Mouse (Mus musculus) MEL (cell line): ENCODE results near the gene Ppp2r5b. TPM values are rescaled to one million over a fixed set of nuclear protein-coding genes. Genes with fewer than 3 reads are reported as not detected.
A peak's percentile ranks its signal among the peaks of the same experiment; 100 is the strongest.

Experiments used
- DNase-seq: peaks from one replicate; pipeline ENCODE4 v3.0.0; 2011; ENCODE audit warnings: low read depth, low spot score
- H3K27ac ChIP-seq: 2 replicates; pipeline ENCODE4 v1.5.1; 2012; ENCODE audit warnings: low read depth, mild to moderate bottlenecking, control low read depth, low read length, moderate library complexity; ENCODE audit not compliant: control insufficient read depth
- H3K27me3 ChIP-seq, 2 experiments: fragments of 150-350 bp in 1 of 2; sonication (generic) in 1 of 2; 2 replicates each; pipeline ENCODE4 v1.6.1; 2012; ENCODE audit warnings: low read length in 2 of 2, mild to moderate bottlenecking in 2 of 2, improper control_type of control experiment in 1 of 2, moderate library complexity in 1 of 2; ENCODE audit not compliant: insufficient read depth in 2 of 2, control insufficient read depth in 1 of 2
- H3K36me3 ChIP-seq, 2 experiments: 2 replicates each; pipeline ENCODE4 v1.6.1; 2012 to 2014; ENCODE audit warnings: low read length in 2 of 2, improper control_type of control experiment in 1 of 2, inconsistent platforms in 1 of 2, mild to moderate bottlenecking in 1 of 2; ENCODE audit not compliant: insufficient read depth in 2 of 2, control insufficient read depth in 1 of 2
- H3K4me1 ChIP-seq, 2 experiments: fragments of 150-350 bp in 1 of 2; sonication (generic) in 1 of 2; 2 replicates each; pipeline ENCODE4 v1.6.1; 2012; ENCODE audit warnings: low read length in 2 of 2, improper control_type of control experiment in 1 of 2, mild to moderate bottlenecking in 1 of 2; ENCODE audit not compliant: insufficient read depth in 2 of 2, control insufficient read depth in 1 of 2
- H3K4me3 ChIP-seq, 2 experiments: fragments of 150-350 bp in 1 of 2; sonication (generic) in 1 of 2; 2 replicates each; pipeline ENCODE4 v1.5.1; 2012; ENCODE audit warnings: low read depth in 2 of 2, low read length in 2 of 2, mild to moderate bottlenecking in 2 of 2, moderate library complexity in 2 of 2, control low read depth in 1 of 2, improper control_type of control experiment in 1 of 2; ENCODE audit not compliant: control insufficient read depth in 1 of 2, insufficient read depth in 1 of 2
- H3K79me2 ChIP-seq: 2 replicates; pipeline ENCODE4 v1.6.1; 2012; ENCODE audit warnings: mild to moderate bottlenecking, low read length, moderate library complexity; ENCODE audit not compliant: control insufficient read depth, poor library complexity, insufficient read depth
- H3K9ac ChIP-seq: 2 replicates; pipeline ENCODE4 v1.6.1; 2012; ENCODE audit warnings: low read depth, mild to moderate bottlenecking, control low read depth, low read length, moderate library complexity; ENCODE audit not compliant: control insufficient read depth, poor library complexity, severe bottlenecking
- H3K9me3 ChIP-seq: fragments of 150-350 bp; sonication (generic); replicated peaks from 2 replicates; pipeline ENCODE4 v1.6.1; 2012; ENCODE audit warnings: mild to moderate bottlenecking, low read length, improper control_type of control experiment, moderate library complexity; ENCODE audit not compliant: insufficient read depth
- CHD1 ChIP-seq: IDR thresholded peaks from 2 replicates; pipeline ENCODE4 v1.6.1; 2012; ENCODE audit warnings: low read depth, mild to moderate bottlenecking, inconsistent platforms, low read length, improper control_type of control experiment
- CHD2 ChIP-seq: IDR thresholded peaks from 2 replicates; pipeline ENCODE4 v1.6.1; 2011; ENCODE audit warnings: low read length, improper control_type of control experiment
- CTCF ChIP-seq, 3 experiments: IDR thresholded peaks in 2 of 3; conservative IDR thresholded peaks in 1 of 3; 2 replicates each; pipeline ENCODE4 v1.5.1; 2011 to 2012; ENCODE audit warnings: low read length in 3 of 3, low read depth in 2 of 3, mild to moderate bottlenecking in 2 of 3, improper control_type of control experiment in 1 of 3, inconsistent platforms in 1 of 3, mixed read lengths in 1 of 3, moderate library complexity in 1 of 3; ENCODE audit not compliant: control insufficient read depth in 1 of 3, insufficient read depth in 1 of 3, poor library complexity in 1 of 3, severe bottlenecking in 1 of 3
- E2F4 ChIP-seq: IDR thresholded peaks from 2 replicates; pipeline ENCODE4 v1.6.1; 2011; ENCODE audit warnings: low read depth, low read length, improper control_type of control experiment, borderline replicate concordance
- ELF1 ChIP-seq: IDR thresholded peaks from 2 replicates; pipeline ENCODE4 v1.6.1; 2014; ENCODE audit warnings: low read depth, mild to moderate bottlenecking, inconsistent platforms, low read length, improper control_type of control experiment, moderate library complexity
- GABPA ChIP-seq: IDR thresholded peaks from 2 replicates; pipeline ENCODE4 v1.6.1; 2012; ENCODE audit warnings: low read depth, mild to moderate bottlenecking, inconsistent platforms, low read length, improper control_type of control experiment, moderate library complexity
- HCFC1 ChIP-seq: IDR thresholded peaks from 2 replicates; pipeline ENCODE4 v1.6.1; 2012; ENCODE audit warnings: low read depth, mild to moderate bottlenecking, inconsistent platforms, low read length, improper control_type of control experiment, moderate library complexity
- MAFK ChIP-seq: IDR thresholded peaks from 2 replicates; pipeline ENCODE4 v1.6.1; 2011; ENCODE audit warnings: low read depth, mild to moderate bottlenecking, low read length, improper control_type of control experiment, borderline replicate concordance
- MAX ChIP-seq: IDR thresholded peaks from 2 replicates; pipeline ENCODE4 v1.6.1; 2011; ENCODE audit warnings: low read length, improper control_type of control experiment
- MAZ ChIP-seq: IDR thresholded peaks from 2 replicates; pipeline ENCODE4 v1.6.1; 2012; ENCODE audit warnings: low read depth, mild to moderate bottlenecking, inconsistent platforms, low read length, improper control_type of control experiment
- MEF2A ChIP-seq: IDR thresholded peaks from 2 replicates; pipeline ENCODE4 v1.6.1; 2014; ENCODE audit warnings: low read depth, mild to moderate bottlenecking, inconsistent platforms, low read length, improper control_type of control experiment; ENCODE audit not compliant: poor library complexity, insufficient replicate concordance, severe bottlenecking; ENCODE audit errors: extremely low read depth
- MXI1 ChIP-seq: IDR thresholded peaks from 2 replicates; pipeline ENCODE4 v1.6.1; 2011; ENCODE audit warnings: mild to moderate bottlenecking, low read depth, low read length, improper control_type of control experiment
- MYC ChIP-seq: IDR thresholded peaks from 2 replicates; pipeline ENCODE4 v1.6.1; 2011; ENCODE audit warnings: low read depth, mild to moderate bottlenecking, low read length, improper control_type of control experiment, moderate library complexity
- NELFE ChIP-seq: IDR thresholded peaks from 2 replicates; pipeline ENCODE4 v1.6.1; 2011; ENCODE audit warnings: low read depth, low read length, improper control_type of control experiment
- POLR2AphosphoS2 ChIP-seq: IDR thresholded peaks from 2 replicates; pipeline ENCODE4 v1.6.1; 2011; ENCODE audit warnings: low read length, improper control_type of control experiment
- POLR2AphosphoS5 ChIP-seq: IDR thresholded peaks from 2 replicates; pipeline ENCODE4 v1.6.1; 2012; ENCODE audit warnings: low read depth, borderline replicate concordance, mild to moderate bottlenecking, inconsistent platforms, low read length, moderate library complexity, mixed read lengths
- RAD21 ChIP-seq: IDR thresholded peaks from 2 replicates; pipeline ENCODE4 v1.6.1; 2011; ENCODE audit warnings: mild to moderate bottlenecking, low read depth, low read length, improper control_type of control experiment
- RCOR1 ChIP-seq: IDR thresholded peaks from 2 replicates; pipeline ENCODE4 v1.6.1; 2012; ENCODE audit warnings: low read depth, mild to moderate bottlenecking, inconsistent platforms, low read length, improper control_type of control experiment
- SIN3A ChIP-seq: IDR thresholded peaks from 2 replicates; pipeline ENCODE4 v1.6.1; 2012; ENCODE audit warnings: low read length, improper control_type of control experiment, inconsistent platforms
- TAL1 ChIP-seq: IDR thresholded peaks from 2 replicates; pipeline ENCODE4 v1.6.1; 2012; ENCODE audit warnings: mild to moderate bottlenecking, inconsistent platforms, low read length, moderate library complexity, mixed read lengths
- TBP ChIP-seq: IDR thresholded peaks from 2 replicates; pipeline ENCODE4 v1.8.0; 2011; ENCODE audit warnings: low read depth, low read length, improper control_type of control experiment
- TCF12 ChIP-seq: IDR thresholded peaks from 2 replicates; pipeline ENCODE4 v1.6.1; 2014; ENCODE audit warnings: low read depth, mild to moderate bottlenecking, inconsistent platforms, low read length, improper control_type of control experiment, moderate library complexity
- UBTF ChIP-seq: IDR thresholded peaks from 2 replicates; pipeline ENCODE4 v1.6.1; 2012; ENCODE audit warnings: low read depth, mild to moderate bottlenecking, inconsistent platforms, low read length, improper control_type of control experiment, moderate library complexity, borderline replicate concordance; ENCODE audit not compliant: insufficient read depth
- ZMIZ1 ChIP-seq: IDR thresholded peaks from 2 replicates; pipeline ENCODE4 v1.6.1; 2012; ENCODE audit warnings: low read depth, mild to moderate bottlenecking, inconsistent platforms, low read length, improper control_type of control experiment, moderate library complexity
- ZNF384 ChIP-seq: IDR thresholded peaks from 2 replicates; pipeline ENCODE4 v1.6.1; 2012; ENCODE audit warnings: low read depth, mild to moderate bottlenecking, inconsistent platforms, low read length, improper control_type of control experiment
- polyA plus RNA-seq, 2 experiments: library from polyadenylated mRNA; stranded (reverse) in 1 of 2; unstranded in 1 of 2; fragments of >175 nt in 1 of 2; fragments of >200 nt in 1 of 2; gene quantifications; 2 replicates each; pipeline versions ENCODE4 v1.2.1 to v1.2.4; 2012; ENCODE audit warnings: low replicate concordance in 2 of 2, low read depth in 1 of 2; ENCODE audit not compliant: insufficient read length in 2 of 2, insufficient read depth in 1 of 2, missing spikeins in 1 of 2
- total RNA-seq: library from RNA; depleted of rRNA; stranded (reverse); fragments of 300-350 nt; gene quantifications from 2 replicates; pipeline ENCODE4 v1.2.3, GENCODE M21; 2012

Ppp2r5b gene
- total and polyA plus RNA-seq, 3 experiments = 14.7 to 15.6 TPM; not detected in 1

GRCm38 (mm10) chr19:6184131-6184530 lies 51.5 kb downstream of the Ppp2r5b start, which contains the start of gene Majin:
Majin (plus strand) TSS chr19:6184388.
- no peak within 1 kb of the TSS for H3K4me3 ChIP-seq
- H3K9me3 ChIP-seq = no peaks in the 10 kb centered on the region
- no peaks in the 10 kb centered on the region for H3K4me1 ChIP-seq
- DNase-seq = no peak
- H3K36me3 ChIP-seq = no peaks in the 10 kb centered on the region
- no peak within 1 kb of the TSS for H3K27ac ChIP-seq
- peaks cover 0 to 2% of the 10 kb centered on the region in 2 experiments; a peak in 2 of 4 replicates for H3K27me3 ChIP-seq
- H3K79me2 ChIP-seq = no peaks in the 10 kb centered on the region
- TF ChIP-seq ZMIZ1 = no peak
- TF ChIP-seq MAZ = no peak
- no peak for TF ChIP-seq MXI1
- no peak for TF ChIP-seq ZNF384
- TF ChIP-seq TAL1 = no peak
- TF ChIP-seq HCFC1 = no peak
- no peak for TF ChIP-seq E2F4
- no peak for TF ChIP-seq CHD1
- TF ChIP-seq GABPA = no peak
- TF ChIP-seq RAD21 = no peak
- TF ChIP-seq UBTF = no peak
- no peak for TF ChIP-seq POLR2AphosphoS5
- TF ChIP-seq MYC = no peak
- no peak within 1 kb of the TSS for H3K9ac ChIP-seq

DNA sequence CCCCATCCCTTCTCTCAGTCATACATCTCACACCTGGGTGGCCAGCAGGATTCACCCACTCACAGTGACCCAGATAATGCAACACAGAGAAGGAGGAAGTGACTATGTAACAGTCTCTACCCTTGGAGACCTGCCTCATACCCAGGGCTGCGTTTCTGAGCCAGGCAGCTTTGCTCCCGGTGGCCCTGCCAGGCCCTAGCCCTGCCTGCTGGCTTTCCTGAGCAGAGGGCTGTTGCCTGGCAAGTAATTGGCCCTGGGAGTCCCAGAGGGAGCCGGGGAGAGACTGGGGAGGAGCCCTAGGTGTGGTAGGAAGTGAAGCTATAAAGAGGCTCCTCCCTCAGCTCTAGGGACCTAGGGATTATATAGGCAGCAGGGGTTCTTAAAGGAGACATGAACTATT lies 53.1 kb downstream of the Ppp2r5b start:
- H3K79me2 ChIP-seq = no peaks in the 10 kb centered on the region
- TF ChIP-seq E2F4 = no peak
- no peak for TF ChIP-seq MEF2A
- TF ChIP-seq NELFE = no peak
- H3K4me3 ChIP-seq = no peak overlapping the region
- no peaks in the 10 kb centered on the region for H3K9me3 ChIP-seq
- H3K9ac ChIP-seq = no peak overlapping the region
- H3K4me1 ChIP-seq = no peaks in the 10 kb centered on the region
- H3K36me3 ChIP-seq = no peaks in the 10 kb centered on the region
- no peak overlapping the region for H3K27ac ChIP-seq
- H3K27me3 ChIP-seq = peaks cover 0 to 2% of the 10 kb centered on the region in 2 experiments; a peak in 2 of 4 replicates
- peak; percentile 20 for DNase-seq

DNA sequence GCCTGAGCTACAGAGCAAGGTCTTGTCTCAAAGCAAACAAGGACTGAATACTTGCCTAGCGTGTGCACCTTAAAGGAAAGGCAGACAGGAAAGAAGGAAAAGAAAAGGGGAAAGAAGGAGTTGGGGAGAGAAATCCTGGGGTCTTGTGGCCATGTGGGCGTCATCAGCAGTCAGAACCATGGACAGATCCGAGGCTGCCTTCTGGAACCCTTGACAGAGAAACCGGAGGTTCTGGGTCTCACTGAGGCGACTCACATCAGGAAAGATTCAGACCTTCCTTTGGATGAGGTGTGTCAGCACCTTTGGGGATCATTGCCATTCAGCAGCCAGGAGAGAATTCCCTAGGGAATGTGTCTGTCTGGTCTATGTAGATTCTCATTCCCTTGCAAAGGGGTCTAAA lies 54.0 kb downstream of the Ppp2r5b start:
- Histone ChIP-seq H3K79me2 (no peaks in the 10 kb centered on the region), H3K27ac (no peak overlapping the region), H3K4me3 (no peak overlapping the region), H3K4me1 (no peaks in the 10 kb centered on the region), H3K27me3 (peaks cover 0 to 2% of the 10 kb centered on the region in 2 experiments; a peak in 2 of 4 replicates), H3K36me3 (no peaks in the 10 kb centered on the region), H3K9me3 (no peaks in the 10 kb centered on the region), H3K9ac (no peak overlapping the region)
- TF ChIP-seq MAX (0 out of 2 replicates have a peak, but pooled peaks have one; percentile 14), E2F4 (no peak), CHD2 (no peak), MXI1 (peak; percentile 83), MAFK (no peak), RCOR1 (no peak), MAZ (no peak), POLR2AphosphoS2 (no peak), UBTF (no peak), MYC (no peak), TBP (no peak), TAL1 (no peak), CHD1 (no peak), ZMIZ1 (no peak), TCF12 (no peak), MEF2A (no peak), SIN3A (peak; percentile 61; the same call in 1 of the 2 replicates), ELF1 (no peak), POLR2AphosphoS5 (no peak), CTCF (IDR thresholded peaks at IDR 0.05 in 2 of 3, conservative IDR thresholded peaks at IDR 0.05 in 1 of 3; ENCODE audit: control insufficient read depth in 1 of 3, insufficient read depth in 1 of 3, low read depth in 2 of 3, low read length in 3 of 3, poor library complexity in 1 of 3, severe bottlenecking in 1 of 3) (no peak)
- DNase-seq = peak; percentile 62
